Mouse (Mus musculus) G1E (cell line): ENCODE measurements at regions not wholly inside any gene's neighbourhood (a gene's known extent, or its start where the extent isn't known, plus 50 kb on each side); places are given as distances from the start of the nearest gene placed in this dataset.

Source experiments
- ATAC-seq: 2 replicates; pipeline ENCODE4 v1.8.0; 2016; ENCODE audit warnings: mild to moderate bottlenecking; ENCODE audit not compliant: insufficient number of reproducible peaks, poor library complexity, low FRiP score, severe bottlenecking; ENCODE audit errors: extremely low read depth
- DNase-seq: peaks from one replicate; pipeline ENCODE4 v3.0.0; 2012; ENCODE audit warnings: low spot score
- H3K27me3 ChIP-seq: 2 replicates; pipeline ENCODE4 v1.6.1; 2012; ENCODE audit warnings: mild to moderate bottlenecking, low read length, inconsistent platforms; ENCODE audit not compliant: insufficient read depth
- H3K36me3 ChIP-seq: replicated peaks from 2 replicates; pipeline ENCODE3; 2012; ENCODE audit warnings: mild to moderate bottlenecking, inconsistent platforms
- H3K4me1 ChIP-seq: 2 replicates; pipeline ENCODE4 v1.6.1; 2012; ENCODE audit warnings: low read depth, low read length, inconsistent platforms, mixed read lengths; ENCODE audit not compliant: insufficient read depth
- H3K4me3 ChIP-seq: 2 replicates; pipeline ENCODE4 v1.5.1; 2012; ENCODE audit warnings: low read depth, mild to moderate bottlenecking, inconsistent platforms, low read length, moderate library complexity, mixed read lengths
- H3K9me3 ChIP-seq: replicated peaks from 2 replicates; pipeline ENCODE4 v1.6.1; 2012; ENCODE audit warnings: inconsistent platforms
- CTCF ChIP-seq: IDR thresholded peaks from 2 replicates; pipeline ENCODE4 v1.5.1; 2012; ENCODE audit warnings: low read depth, low read length, inconsistent platforms, mixed read lengths
- GATA1 ChIP-seq: IDR thresholded peaks from 2 replicates; pipeline ENCODE4 v1.6.1; 2012; ENCODE audit warnings: borderline replicate concordance, low read length, inconsistent platforms, mixed read lengths
- GATA2 ChIP-seq: IDR thresholded peaks from 2 replicates; pipeline ENCODE4 v1.6.1; 2012; ENCODE audit warnings: low read depth, low read length, inconsistent platforms, borderline replicate concordance
- POLR2AphosphoS5 ChIP-seq: IDR thresholded peaks from 2 replicates; pipeline ENCODE4 v1.6.1; 2012; ENCODE audit warnings: low read depth, low read length, inconsistent platforms; ENCODE audit not compliant: insufficient replicate concordance
- TAL1 ChIP-seq: conservative IDR thresholded peaks from 2 replicates; pipeline ENCODE4 v1.6.1; 2012; ENCODE audit warnings: low read depth, low read length, inconsistent platforms, mixed read lengths

GRCm38 (mm10) chr3:143078310-143078709, 196.5 kb upstream of the Pkn2 start:
- TF ChIP-seq GATA1 (no peak), GATA2 (no peak), POLR2AphosphoS5 (no peak), TAL1 (no peak), CTCF (no peak)
- H3K36me3 ChIP-seq = no peaks in the 10 kb centered on the region
- no peaks in the 10 kb centered on the region for H3K27me3 ChIP-seq
- no peak for DNase-seq
- H3K4me1 ChIP-seq = no peaks in the 10 kb centered on the region
- peaks cover 6% of the 10 kb centered on the region; the same call in 1 of the 2 replicates for H3K9me3 ChIP-seq
- H3K4me3 ChIP-seq = no peak overlapping the region
- ATAC-seq = no peak

GRCm38 (mm10) chr3:143071839-143072373, 190.1 kb upstream of the Pkn2 start:
- DNase-seq = no peak
- H3K36me3 ChIP-seq = no peaks in the 10 kb centered on the region
- no peaks in the 10 kb centered on the region for H3K27me3 ChIP-seq
- peaks cover 6% of the 10 kb centered on the region for H3K9me3 ChIP-seq
- no peaks in the 10 kb centered on the region for H3K4me1 ChIP-seq
- H3K4me3 ChIP-seq = no peak overlapping the region
- TF ChIP-seq POLR2AphosphoS5 = no peak
- no peak for TF ChIP-seq TAL1
- TF ChIP-seq CTCF = no peak
- no peak for TF ChIP-seq GATA1
- no peak for TF ChIP-seq GATA2
- no peak for ATAC-seq

GRCm38 (mm10) chr3:143054858-143055257, 173.1 kb upstream of the Pkn2 start:
- ATAC-seq = no peak

GRCm38 (mm10) chr3:143053286-143053993, 171.6 kb upstream of the Pkn2 start:
- Histone ChIP-seq H3K36me3 (no peaks in the 10 kb centered on the region), H3K27me3 (no peaks in the 10 kb centered on the region), H3K4me3 (no peak overlapping the region), H3K4me1 (no peaks in the 10 kb centered on the region), H3K9me3 (peaks cover 2% of the 10 kb centered on the region; the same call in 1 of the 2 replicates)
- no peak for TF ChIP-seq TAL1
- no peak for TF ChIP-seq GATA1
- no peak for TF ChIP-seq CTCF
- TF ChIP-seq GATA2 = no peak
- TF ChIP-seq POLR2AphosphoS5 = no peak
- DNase-seq = no peak
- ATAC-seq = no peak

More at GRCm38 (mm10) chr3:143054858-143055257, 173.1 kb upstream of the Pkn2 start:
- TF ChIP-seq TAL1 (no peak), GATA1 (no peak), CTCF (no peak), POLR2AphosphoS5 (no peak), GATA2 (no peak)
- Histone ChIP-seq H3K36me3 (no peaks in the 10 kb centered on the region), H3K4me3 (no peak overlapping the region), H3K27me3 (no peaks in the 10 kb centered on the region), H3K4me1 (no peaks in the 10 kb centered on the region), H3K9me3 (peaks cover 2% of the 10 kb centered on the region; the same call in 1 of the 2 replicates)
- no peak for DNase-seq

- DNase-seq = no peak
- H3K4me1 ChIP-seq = no peaks in the 10 kb centered on the region
- no peak for ATAC-seq
Observed at GRCm38 (mm10) chr3:143040666-143041065, 158.9 kb upstream of the Pkn2 start.

DNA sequence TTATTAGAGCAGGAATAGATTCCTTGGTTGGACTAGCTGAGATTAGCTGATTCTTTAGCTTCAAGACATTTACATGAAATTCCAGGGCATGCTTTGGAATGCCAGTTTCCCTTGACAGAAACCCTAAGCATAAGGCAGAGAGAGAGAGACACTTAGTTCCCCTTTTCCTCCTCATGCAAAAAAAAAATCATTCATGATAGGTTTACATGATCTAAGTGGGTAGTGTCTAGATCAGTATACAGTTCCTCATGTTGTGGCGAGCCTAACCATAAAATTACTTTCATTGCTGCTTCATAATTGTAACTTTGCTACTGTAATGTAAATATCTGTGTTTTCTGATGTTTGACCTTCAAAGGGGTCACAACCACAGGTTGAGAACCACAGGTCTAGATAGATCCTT, 154.3 kb upstream of the Pkn2 start:
- DNase-seq (no peak), ATAC-seq (no peak)
- H3K4me3 ChIP-seq = no peak overlapping the region
- H3K36me3 ChIP-seq = no peaks in the 10 kb centered on the region
- H3K27me3 ChIP-seq = no peaks in the 10 kb centered on the region
- H3K4me1 ChIP-seq = no peaks in the 10 kb centered on the region
- TF ChIP-seq GATA1 (no peak), POLR2AphosphoS5 (no peak), GATA2 (no peak), CTCF (no peak), TAL1 (no peak)
- H3K9me3 ChIP-seq = no peaks in the 10 kb centered on the region

More at GRCm38 (mm10) chr3:143040666-143041065, 158.9 kb upstream of the Pkn2 start:
- no peak for TF ChIP-seq POLR2AphosphoS5
- TF ChIP-seq GATA2 = no peak
- no peak for TF ChIP-seq GATA1
- no peak for TF ChIP-seq TAL1
- no peak for TF ChIP-seq CTCF
- Histone ChIP-seq H3K4me3 (no peak overlapping the region), H3K9me3 (no peaks in the 10 kb centered on the region), H3K36me3 (no peaks in the 10 kb centered on the region), H3K27me3 (no peaks in the 10 kb centered on the region)
